9 mouse cellular contexts compared by ENCODE assay signal in the genomic region with DNA sequence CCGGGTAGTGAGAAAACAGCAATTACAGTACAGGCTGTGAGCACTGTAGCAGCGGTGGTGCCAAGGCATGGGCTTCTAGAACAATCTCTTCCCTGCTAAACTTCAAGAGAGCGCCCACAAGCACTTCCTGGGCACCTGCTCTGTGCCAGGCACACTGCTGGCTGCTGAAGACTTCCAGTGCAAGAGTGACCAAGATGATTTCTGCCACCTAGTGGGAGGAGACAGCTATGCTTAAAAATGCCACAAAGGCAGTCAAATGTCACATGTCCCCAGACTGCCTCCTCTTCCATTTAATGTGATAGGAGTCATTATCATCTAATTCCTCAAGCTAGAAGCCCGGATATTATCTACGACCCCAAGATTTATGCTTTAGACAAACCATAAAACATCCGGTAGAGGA.
DNase-seq lines count a peak whose midpoint lies in the region; ATAC-seq lines count a peak whose summit lies in the region.
"Had no signal": no experiment of that assay in that cellular context is flagged by ENCODE, and none has a peak within 500 bp of the region (broad histone marks: within the 10 kb centered on the region; RNA-seq: fewer than 3 reads in every experiment).

No protein-coding gene starts in this region.

- no peak overlapping the region for H3K9ac ChIP-seq in liver, embryonic 11.5 days (ENCODE audit: low read depth, low read length)
- no peak overlapping the region for H3K9ac ChIP-seq in midbrain, embryonic 14.5 days (replicated peaks; ENCODE audit: low read length)

- no peaks in the 10 kb centered on the region; the same call in 1 of the 2 replicates for H3K27me3 ChIP-seq in liver, embryonic 11.5 days (replicated peaks; ENCODE audit: control insufficient read depth, insufficient read depth, low read length)
- H3K27me3 ChIP-seq in midbrain, embryonic 14.5 days (ENCODE audit: control insufficient read depth, insufficient read depth, low read length): peaks cover 23% of the 10 kb centered on the region; the same call in 1 of the 2 replicates

- H3K9me3 ChIP-seq in liver, embryonic 11.5 days (ENCODE audit: control insufficient read depth, low read length): no peaks in the 10 kb centered on the region
- H3K9me3 ChIP-seq in midbrain, embryonic 14.5 days (ENCODE audit: control insufficient read depth, low read length): no peaks in the 10 kb centered on the region
- H3K9me3 ChIP-seq: megakaryocyte, embryonic 14.5 days had no signal

- H3K36me3 ChIP-seq in liver, embryonic 11.5 days (ENCODE audit: control insufficient read depth, insufficient read depth, low read length): no peaks in the 10 kb centered on the region
- no peaks in the 10 kb centered on the region for H3K36me3 ChIP-seq in midbrain, embryonic 14.5 days (ENCODE audit: control insufficient read depth, insufficient read depth, low read length)

- 0 out of 2 replicates have a peak, but pooled peaks cover 3% of the 10 kb centered on the region for H3K4me1 ChIP-seq in liver, embryonic 11.5 days (replicated peaks; ENCODE audit: control insufficient read depth, insufficient read depth, low read length)
- peaks cover 13% of the 10 kb centered on the region; the same call in 1 of the 2 replicates for H3K4me1 ChIP-seq in midbrain, embryonic 14.5 days (ENCODE audit: control insufficient read depth, insufficient read depth, low read length)

- H3K27ac ChIP-seq in liver, embryonic 11.5 days (ENCODE audit: low read depth, low read length): no peak overlapping the region
- H3K27ac ChIP-seq in midbrain, embryonic 14.5 days (replicated peaks; ENCODE audit: low read depth, low read length): no peak overlapping the region

- no peak overlapping the region for H3K4me2 ChIP-seq in liver, embryonic 11.5 days
- H3K4me2 ChIP-seq in midbrain, embryonic 14.5 days (ENCODE audit: low read length): no peak overlapping the region

- no peak for ATAC-seq in CD4-positive, CD25-positive, alpha-beta regulatory T cell, adult 4 months
- no peak for ATAC-seq in liver, embryonic 11.5 days (replicated peaks; ENCODE audit: low FRiP score)
- ATAC-seq in common myeloid progenitor, adult 5-6 weeks (replicated peaks; ENCODE audit: low read depth, poor library complexity, severe bottlenecking): peak; percentile 80
- ATAC-seq in midbrain, embryonic 14.5 days (ENCODE audit: low FRiP score, low TSS enrichment): no peak

- WGBS in liver, embryonic 11.5 days: 50% methylated on average over 6 of the region's 6 CpGs
- WGBS in midbrain, embryonic 14.5 days: 74% methylated on average over 6 of the region's 6 CpGs

- H3K4me3 ChIP-seq in liver, embryonic 11.5 days (ENCODE audit: low read depth, low read length): no peak overlapping the region
- H3K4me3 ChIP-seq in midbrain, embryonic 14.5 days (replicated peaks; ENCODE audit: low read depth, low read length): no peak overlapping the region
- H3K4me3 ChIP-seq: megakaryocyte, embryonic 14.5 days had no signal

- DNase-seq in CD4-positive, CD25-positive, alpha-beta regulatory T cell, adult 2 months (ENCODE audit: low read depth, low spot score): peak; percentile 60
- DNase-seq in liver: peak; percentile 25
- no peak for DNase-seq in liver, embryonic 11.5 days (ENCODE audit: low spot score)
- DNase-seq in kidney, postnatal 14 days: peak; percentile 44
- peak; percentile 77 for DNase-seq in midbrain, embryonic 14.5 days
- no peak for DNase-seq in ovary, postnatal 10 days (ENCODE audit: low spot score)

Comparison
In these comparisons a context has a peak if more than half of its experiments do, and no peak if none do; other contexts are left out.
1. DNase-seq: peak in CD4-positive, CD25-positive, alpha-beta regulatory T cell, adult 2 months (single experiment), liver (single experiment), kidney, postnatal 14 days (single experiment) and midbrain, embryonic 14.5 days (single experiment); none in liver, embryonic 11.5 days (single experiment) and ovary, postnatal 10 days (single experiment).